Mouse (Mus musculus) T-helper 17 cell (primary cell): ENCODE data around the gene Kcne2.

Source experiments
- in situ Hi-C, 2 experiments: fragments of 300-600 bp; cut with MboI, MseI; formaldehyde crosslinking; loops; 1 replicate in 1 of 2; 2 replicates in 1 of 2; pipeline ENCODE4 v1.15.1; 2025; ENCODE audit warnings: high pct_unique_total_duplicates in 2 of 2

Kcne2 gene

GRCm38 (mm10) chr16:92292101-92292500 is at the start of gene Kcne2:
Kcne2 (plus strand) TSS chr16:92292389.
- in situ Hi-C loops: no loop called here

GRCm38 (mm10) chr16:92245909-92246308 is 46.3 kb upstream of the Kcne2 start:
- in situ Hi-C loops: no loop called here

- in situ Hi-C loops: no loop called here
Observed at GRCm38 (mm10) chr16:92246974-92247373, 45.2 kb upstream of the Kcne2 start.

- in situ Hi-C loops: no loop called here
Observed at GRCm38 (mm10) chr16:92247700-92248099, 44.5 kb upstream of the Kcne2 start.

GRCm38 (mm10) chr16:92249681-92250080 is 42.5 kb upstream of the Kcne2 start:
- in situ Hi-C loops: no loop called here

GRCm38 (mm10) chr16:92250452-92250851 is 41.7 kb upstream of the Kcne2 start:
- in situ Hi-C loops: no loop called here

- in situ Hi-C loops: no loop called here
Observed at GRCm38 (mm10) chr16:92254316-92254715, 37.9 kb upstream of the Kcne2 start.

GRCm38 (mm10) chr16:92267861-92268260 is 24.3 kb upstream of the Kcne2 start:
- in situ Hi-C loops: no loop called here

- in situ Hi-C loops: no loop called here
Observed at GRCm38 (mm10) chr16:92274516-92274915, 17.7 kb upstream of the Kcne2 start.

- in situ Hi-C loops: no loop called here
Observed at GRCm38 (mm10) chr16:92275526-92275925, 16.7 kb upstream of the Kcne2 start.

- in situ Hi-C loops: loop anchor here (5.0 to 10.0 kb wide), 2 partner anchors 345 to 558 kb away; partner anchors contain the start of genes Cryzl1 (in 1 of the 2) and Itsn1 (in 1 of the 2)
Observed at GRCm38 (mm10) chr16:92282671-92283070, 9.5 kb upstream of the Kcne2 start.

- in situ Hi-C loops: loop anchor here in 1 of 2 experiments (5.0 to 10.0 kb wide), 2 partner anchors 348 to 560 kb away; partner anchors contain the start of genes Cryzl1 and Itsn1
Observed at GRCm38 (mm10) chr16:92285068-92285467, 7.1 kb upstream of the Kcne2 start.

GRCm38 (mm10) chr16:92286609-92287008 is 5.6 kb upstream of the Kcne2 start:
- in situ Hi-C loops: loop anchor here in 1 of 2 experiments (5.0 to 10.0 kb wide), 2 partner anchors 349 to 562 kb away; partner anchors contain the start of genes Cryzl1 and Itsn1

GRCm38 (mm10) chr16:92288778-92289177 is 3.4 kb upstream of the Kcne2 start:
- in situ Hi-C loops: loop anchor here in 1 of 2 experiments (5.0 to 10.0 kb wide), 2 partner anchors 351 to 564 kb away; partner anchors contain the start of genes Cryzl1 and Itsn1

- in situ Hi-C loops: no loop called here
Observed at GRCm38 (mm10) chr16:92290045-92290444, 2.1 kb upstream of the Kcne2 start.

GRCm38 (mm10) chr16:92294267-92294970 is 2.2 kb downstream of the Kcne2 start:
- in situ Hi-C loops: no loop called here

GRCm38 (mm10) chr16:92295328-92295727 is 3.1 kb downstream of the Kcne2 start:
- in situ Hi-C loops: no loop called here

- in situ Hi-C loops: no loop called here
Observed at GRCm38 (mm10) chr16:92300649-92301411, 8.6 kb downstream of the Kcne2 start, which contains the start of gene Smim11. Smim11 (plus strand) TSS chr16:92301286.

GRCm38 (mm10) chr16:92301412-92301806 is 9.2 kb downstream of the Kcne2 start:
- in situ Hi-C loops: no loop called here

GRCm38 (mm10) chr16:92301989-92302388 is 9.8 kb downstream of the Kcne2 start:
- in situ Hi-C loops: no loop called here

- in situ Hi-C loops: no loop called here
Observed at GRCm38 (mm10) chr16:92302506-92302905, 10.3 kb downstream of the Kcne2 start.

- in situ Hi-C loops: no loop called here
Observed at GRCm38 (mm10) chr16:92305519-92305918, 13.3 kb downstream of the Kcne2 start.
